Mouse (Mus musculus) spleen, adult 2 months (tissue): ENCODE measurements around the gene L3mbtl3.

Source experiments
- CTCF ChIP-seq: fragments of 200-500 bp; IDR thresholded peaks from 2 replicates; pipeline ENCODE4 v1.5.1; 2011; ENCODE audit warnings: mild to moderate bottlenecking, inconsistent platforms; ENCODE audit not compliant: insufficient read depth, insufficient read length, insufficient replicate concordance; ENCODE audit errors: extremely low read depth
- POLR2A ChIP-seq: fragments of 200-500 bp; IDR thresholded peaks from 2 replicates; pipeline ENCODE4 v1.6.1; 2011; ENCODE audit warnings: low read depth, low read length, inconsistent platforms

DNA sequence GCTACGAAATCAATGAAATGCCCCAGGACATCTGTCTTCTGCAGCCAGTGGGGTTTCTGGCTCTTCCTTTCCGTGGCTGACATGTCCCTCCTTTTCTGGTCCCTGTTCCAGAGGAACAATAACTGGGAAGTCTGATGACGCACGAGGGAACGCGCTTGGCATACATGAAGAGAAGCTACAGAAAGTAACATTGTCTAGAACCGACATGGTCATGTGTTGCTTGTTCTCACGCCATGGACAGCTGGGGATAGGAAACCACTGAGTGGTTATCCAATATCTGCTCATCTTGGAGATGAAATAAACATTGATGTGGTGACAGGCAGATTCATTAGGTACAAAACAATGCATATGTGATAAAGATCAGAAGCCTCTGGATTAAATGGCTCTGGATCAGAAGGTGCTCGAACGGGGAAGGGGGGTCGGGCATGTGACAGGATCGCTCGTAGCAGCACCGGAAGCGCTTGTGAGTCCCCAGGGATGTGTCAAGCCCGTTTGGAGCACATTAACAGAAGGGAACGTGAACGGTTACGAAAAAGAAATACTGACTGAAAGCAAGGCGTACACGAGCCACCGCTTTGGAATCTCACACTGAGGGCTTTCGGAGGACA lies 37.8 kb downstream of the L3mbtl3 start:
- TF ChIP-seq CTCF (no peak), POLR2A (no peak)
